Mouse (Mus musculus): ENCODE data around the gene Abl1.

DNA sequence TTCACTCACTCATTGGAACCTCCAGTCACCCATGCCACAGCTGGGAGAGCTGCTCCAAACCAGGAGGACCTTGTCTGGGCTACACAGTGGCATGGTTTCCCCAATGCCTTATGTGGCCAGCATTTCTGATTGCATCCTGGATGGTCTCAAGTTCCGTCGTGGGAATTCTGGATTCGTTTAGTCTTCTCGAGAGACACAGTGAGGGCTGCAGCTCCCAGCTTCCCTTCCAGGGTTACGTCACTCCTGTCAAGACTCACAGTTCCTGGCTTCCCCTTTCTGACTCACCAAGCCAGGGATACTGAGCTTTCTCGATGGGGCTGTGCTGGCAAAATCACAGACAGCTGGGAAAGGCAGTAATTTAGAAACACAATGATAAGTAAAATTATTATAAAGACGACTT lies 54.0 kb downstream of the Abl1 start:
- TF ChIP-seq CTCF (IDR thresholded peaks at IDR 0.05; ENCODE audit: low read depth, low read length): no peak
- TF ChIP-seq POLR2A (IDR thresholded peaks at IDR 0.05; ENCODE audit: insufficient read depth, low read length): no peak

All from ES-Bruce4 (cell line).